Mouse (Mus musculus) megakaryocyte, embryonic 14.5 days (primary cell): ENCODE results near the gene Rab8b. TPM values are rescaled to one million over a fixed set of nuclear protein-coding genes. Genes with fewer than 3 reads are reported as not detected.

Source experiments
- H3K27me3 ChIP-seq: replicated peaks from 2 replicates; pipeline ENCODE3; 2012; ENCODE audit warnings: inconsistent platforms
- H3K36me3 ChIP-seq: replicated peaks from 2 replicates; pipeline ENCODE3; 2012; ENCODE audit warnings: low read length, inconsistent platforms, mixed read lengths
- H3K4me1 ChIP-seq: 2 replicates; pipeline ENCODE4 v1.6.1; 2012; ENCODE audit warnings: inconsistent platforms
- H3K4me3 ChIP-seq: replicated peaks from 2 replicates; pipeline ENCODE3; 2012; ENCODE audit warnings: moderate library complexity, mild to moderate bottlenecking, inconsistent platforms
- H3K9me3 ChIP-seq: 2 replicates; pipeline ENCODE4 v1.6.1; 2012; ENCODE audit warnings: inconsistent platforms
- FLI1 ChIP-seq: IDR thresholded peaks from 2 replicates; pipeline ENCODE4 v1.6.1; 2012; ENCODE audit warnings: low read length, inconsistent platforms, mixed read lengths
- GATA1 ChIP-seq: IDR thresholded peaks from 3 replicates; pipeline ENCODE4 v1.6.1; 2012; ENCODE audit warnings: mixed read lengths, low read length, inconsistent platforms, borderline replicate concordance
- polyA plus RNA-seq: library from polyadenylated mRNA; stranded (reverse); fragments of >175 nt; gene quantifications from 2 replicates; pipeline ENCODE4 v1.2.3, GENCODE M21; 2012; ENCODE audit warnings: low replicate concordance; ENCODE audit not compliant: insufficient read depth

Gene Rab8b
- polyA plus RNA-seq, result 3.2 TPM in 1 of 2 replicates, not detected in the other

GRCm38 (mm10) chr9:66919382-66919971, at the start of gene Rab8b:
Gene Rab8b, minus strand, starts transcription at chr9:66919687.
- peak within 1 kb of the TSS; percentile 100 for H3K4me3 ChIP-seq
- peaks cover 16% of the 10 kb centered on the region for H3K36me3 ChIP-seq
- no peaks in the 10 kb centered on the region for H3K27me3 ChIP-seq
- peaks cover 49% of the 10 kb centered on the region for H3K4me1 ChIP-seq
- no peaks in the 10 kb centered on the region; the same call in 1 of the 2 replicates for H3K9me3 ChIP-seq
- TF ChIP-seq GATA1 (no peak), FLI1 (no peak)

DNA sequence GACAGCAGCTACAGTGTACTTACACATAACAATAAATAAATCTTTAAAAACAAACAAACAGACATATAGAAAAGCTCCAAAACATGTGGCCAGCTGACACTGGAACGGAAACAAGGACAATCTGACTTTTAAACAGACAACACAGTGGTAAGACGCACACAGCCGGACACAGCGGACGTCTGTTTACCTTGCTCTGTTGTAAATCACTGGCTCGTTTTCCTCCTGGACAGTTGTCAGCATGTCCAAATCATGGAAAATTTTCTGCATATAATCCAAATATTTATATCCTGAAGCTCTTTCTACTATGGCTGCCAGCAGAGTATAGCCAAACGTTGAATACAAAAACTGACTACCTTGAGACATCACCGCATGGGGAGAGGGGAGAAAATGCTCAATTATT, 48.0 kb upstream of the Rab8b start:
- H3K4me3 ChIP-seq, result no peak overlapping the region
- H3K27me3 ChIP-seq, result no peaks in the 10 kb centered on the region
- peaks cover 67% of the 10 kb centered on the region for H3K36me3 ChIP-seq
- no peaks in the 10 kb centered on the region for H3K9me3 ChIP-seq
- H3K4me1 ChIP-seq, result peaks cover 5% of the 10 kb centered on the region; the same call in 1 of the 2 replicates
- TF ChIP-seq FLI1, result no peak
- no peak for TF ChIP-seq GATA1

DNA sequence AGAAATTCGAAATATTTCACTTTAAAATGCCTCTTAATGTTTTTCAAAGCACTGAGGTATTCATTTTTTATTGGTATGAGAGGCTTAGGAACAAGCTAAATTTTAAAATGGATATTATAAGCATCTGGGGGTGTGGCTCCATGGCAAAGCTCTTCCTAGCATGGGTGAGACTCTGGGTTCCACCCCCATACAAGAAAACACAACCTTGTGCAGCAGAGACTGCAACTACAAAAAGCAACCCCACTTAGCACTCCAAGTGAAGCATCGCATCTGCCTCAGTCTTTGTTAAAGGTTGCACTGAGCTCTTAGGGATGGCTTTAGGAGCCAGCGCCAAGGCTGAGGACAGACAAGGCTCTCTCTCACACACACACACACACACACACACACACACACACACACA, 42.0 kb upstream of the Rab8b start:
- no peak overlapping the region for H3K4me3 ChIP-seq
- H3K27me3 ChIP-seq, result no peaks in the 10 kb centered on the region
- no peak for TF ChIP-seq GATA1
- no peak for TF ChIP-seq FLI1
- H3K4me1 ChIP-seq, result peaks cover 19% of the 10 kb centered on the region
- no peaks in the 10 kb centered on the region for H3K9me3 ChIP-seq
- peaks cover 41% of the 10 kb centered on the region for H3K36me3 ChIP-seq

DNA sequence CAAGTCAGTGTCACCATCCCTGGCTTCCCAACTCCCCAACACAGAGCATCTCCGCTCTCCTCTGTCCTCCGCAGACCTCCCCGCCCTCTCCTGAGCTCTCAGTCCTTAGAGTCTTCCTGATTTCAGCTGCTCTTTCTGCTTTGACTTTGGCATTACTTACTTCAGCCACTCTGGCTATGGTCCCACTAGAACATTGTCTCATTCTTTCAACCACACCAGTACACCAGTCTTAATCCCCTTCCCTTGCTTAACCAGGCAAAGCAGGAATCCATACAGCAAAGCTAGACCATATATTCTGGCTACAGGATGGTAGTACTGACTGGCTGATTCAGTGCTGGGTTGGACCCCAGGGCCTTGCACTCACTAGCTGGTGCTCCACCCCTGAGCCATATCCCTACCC, 38.0 kb upstream of the Rab8b start:
- TF ChIP-seq GATA1, result no peak
- no peak for TF ChIP-seq FLI1
- H3K27me3 ChIP-seq, result no peaks in the 10 kb centered on the region

DNA sequence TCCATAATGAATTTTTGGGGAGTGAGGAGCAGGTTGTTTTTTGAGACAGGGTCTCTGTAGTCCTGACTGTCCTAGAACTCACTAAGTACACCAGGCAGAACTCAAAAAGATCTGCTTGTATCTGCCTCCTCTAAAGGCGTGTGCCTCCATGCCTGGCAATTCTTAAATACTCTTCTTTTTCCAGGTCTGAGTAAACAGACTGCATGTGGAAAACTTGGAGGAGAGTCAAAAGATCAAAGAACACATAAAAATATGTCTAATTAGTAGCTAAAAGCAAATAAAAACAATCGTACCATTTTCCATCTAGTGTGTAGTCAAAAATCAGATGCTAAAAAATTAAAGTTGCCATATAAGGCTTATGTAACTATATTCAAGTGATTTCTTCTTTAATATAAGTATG, 33.4 kb upstream of the Rab8b start:
- TF ChIP-seq GATA1, result no peak
- TF ChIP-seq FLI1, result no peak
- Histone ChIP-seq H3K4me1 (peaks cover 3% of the 10 kb centered on the region; the same call in 1 of the 2 replicates), H3K36me3 (peaks cover 40% of the 10 kb centered on the region), H3K27me3 (no peaks in the 10 kb centered on the region), H3K9me3 (no peaks in the 10 kb centered on the region), H3K4me3 (no peak overlapping the region)

More for the DNA sequence above, 38.0 kb upstream of the Rab8b start:
- Histone ChIP-seq H3K36me3 (peaks cover 33% of the 10 kb centered on the region), H3K4me1 (peaks cover 17% of the 10 kb centered on the region), H3K9me3 (no peaks in the 10 kb centered on the region), H3K4me3 (no peak overlapping the region)

DNA sequence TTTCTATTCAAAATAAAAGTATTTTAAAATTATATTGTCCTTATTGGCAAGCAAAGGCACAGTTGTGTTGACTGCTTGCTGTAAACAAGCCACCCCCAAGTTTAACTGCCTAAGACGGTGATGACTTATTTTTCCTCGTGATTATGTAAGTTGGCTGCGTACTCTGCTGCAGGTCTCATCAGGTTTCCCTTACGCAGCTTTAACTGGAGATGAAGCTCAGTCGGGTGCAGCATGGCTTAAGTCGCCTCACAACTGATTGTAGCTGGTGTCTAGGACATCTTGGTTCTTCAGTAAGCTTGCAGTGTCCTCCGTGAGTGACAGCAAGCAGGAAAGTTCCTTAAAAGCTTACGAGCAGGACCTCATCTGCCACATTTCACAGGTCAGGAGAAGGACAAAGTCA, 32.8 kb upstream of the Rab8b start:
- Histone ChIP-seq H3K36me3 (peaks cover 38% of the 10 kb centered on the region), H3K27me3 (no peaks in the 10 kb centered on the region), H3K9me3 (no peaks in the 10 kb centered on the region), H3K4me1 (peaks cover 3% of the 10 kb centered on the region; the same call in 1 of the 2 replicates), H3K4me3 (no peak overlapping the region)
- TF ChIP-seq GATA1 (no peak), FLI1 (no peak)

DNA sequence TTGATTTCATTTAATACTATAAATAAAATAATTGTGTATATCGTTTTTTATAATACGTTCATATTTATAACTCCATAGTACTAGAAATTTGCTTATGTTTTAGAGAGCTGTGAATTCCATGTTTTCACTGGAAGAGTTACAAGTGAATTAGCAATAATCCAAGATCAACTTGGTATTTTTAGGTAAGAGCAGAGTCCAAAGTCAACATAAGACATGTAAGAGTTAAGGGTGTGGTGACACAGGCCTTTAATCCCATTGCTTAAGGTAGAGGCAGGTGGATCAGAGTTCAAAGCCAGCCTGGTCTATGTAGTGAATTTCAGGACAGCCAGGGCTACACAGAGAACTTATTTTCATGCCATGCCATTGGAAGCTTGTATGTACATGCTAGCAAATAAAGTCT, 29.0 kb upstream of the Rab8b start:
- Histone ChIP-seq H3K27me3 (no peaks in the 10 kb centered on the region), H3K36me3 (peaks cover 24% of the 10 kb centered on the region), H3K4me3 (no peak overlapping the region), H3K9me3 (no peaks in the 10 kb centered on the region), H3K4me1 (peaks cover 19% of the 10 kb centered on the region)
- TF ChIP-seq FLI1 (no peak), GATA1 (no peak)

- Histone ChIP-seq H3K4me1 (peaks cover 21% of the 10 kb centered on the region), H3K9me3 (no peaks in the 10 kb centered on the region), H3K4me3 (peak within 1 kb of the TSS; percentile 96), H3K27me3 (no peaks in the 10 kb centered on the region), H3K36me3 (peaks cover 18% of the 10 kb centered on the region)
- TF ChIP-seq GATA1 (no peak), FLI1 (no peak)
Observed at GRCm38 (mm10) chr9:66945647-66946641, 26.5 kb upstream of the Rab8b start, which contains the start of gene Rps27l. Gene Rps27l, plus strand, starts transcription at chr9:66946086.

- H3K9me3 ChIP-seq, result no peaks in the 10 kb centered on the region
- no peaks in the 10 kb centered on the region for H3K27me3 ChIP-seq
- peaks cover 22% of the 10 kb centered on the region for H3K4me1 ChIP-seq
- TF ChIP-seq GATA1 (no peak), FLI1 (no peak)
- peak overlapping the region; percentile 96 for H3K4me3 ChIP-seq
- peaks cover 18% of the 10 kb centered on the region for H3K36me3 ChIP-seq
Observed at GRCm38 (mm10) chr9:66945161-66945560, 25.7 kb upstream of the Rab8b start.
